Mouse (Mus musculus): ENCODE measurements around the gene Lin9. TPM values are rescaled to one million over a fixed set of nuclear protein-coding genes. Genes with fewer than 3 reads are reported as not detected.
"Not testable (repeated sequence)": the region's sequence is repeated elsewhere in the genome, so short reads cannot be mapped to it uniquely, and the experiment has no call there.

The Lin9 gene
- 19.8 and 21.4 TPM in 2 replicates for polyA plus RNA-seq (2015; fragmentation: Nextera tagmentation; extraction: Ambion mirVana)

- 0% methylated on average over 45 of the region's 47 CpGs for WGBS
- Histone ChIP-seq H3K4me3 (peak within 1 kb of the TSS; percentile 98), H3K36me3 (peaks cover 8% of the 10 kb centered on the region; the same call in 1 of the 2 replicates)
Measured at GRCm38 (mm10) chr1:180641137-180641517, at the start of gene Lin9. Lin9 (plus strand) TSS chr1:180641150.

GRCm38 (mm10) chr1:180600578-180600977 lies 40.4 kb upstream of the Lin9 start:
- no peak overlapping the region for H3K9ac ChIP-seq
- H3K36me3 ChIP-seq = peaks cover 91% of the 10 kb centered on the region
- H3K27ac ChIP-seq = no peak overlapping the region
- H3K4me1 ChIP-seq = no peaks in the 10 kb centered on the region
- 94% methylated on average over 6 of the region's 6 CpGs for WGBS
- H3K4me2 ChIP-seq (replicated peaks) = no peak overlapping the region
- no peaks in the 10 kb centered on the region for H3K27me3 ChIP-seq
- no peak overlapping the region for H3K4me3 ChIP-seq
- no peak for ATAC-seq (ENCODE audit: low FRiP score, low read depth)
- no peaks in the 10 kb centered on the region for H3K9me3 ChIP-seq

More at GRCm38 (mm10) chr1:180641137-180641517, at the start of gene Lin9:
- Histone ChIP-seq H3K27ac (peak within 1 kb of the TSS; percentile 95), H3K27me3 (no peaks in the 10 kb centered on the region), H3K4me2 (replicated peaks) (peak within 1 kb of the TSS; percentile 82), H3K4me1 (peaks cover 29% of the 10 kb centered on the region), H3K9me3 (no peaks in the 10 kb centered on the region), H3K9ac (peak within 1 kb of the TSS; percentile 99)
- ATAC-seq (ENCODE audit: low FRiP score, low read depth) = peak; percentile 85

GRCm38 (mm10) chr1:180601806-180602205 lies 39.1 kb upstream of the Lin9 start:
- ATAC-seq (ENCODE audit: low FRiP score, low read depth) = no peak
- no peak overlapping the region for H3K9ac ChIP-seq
- no peak overlapping the region for H3K27ac ChIP-seq
- no peak overlapping the region for H3K4me2 ChIP-seq (replicated peaks)
- 93% methylated on average over 6 of the region's 6 CpGs for WGBS
- peaks cover 79% of the 10 kb centered on the region for H3K36me3 ChIP-seq
- 0 out of 2 replicates have a peak, but pooled peaks cover 3% of the 10 kb centered on the region for H3K4me1 ChIP-seq
- H3K9me3 ChIP-seq = no peaks in the 10 kb centered on the region
- H3K4me3 ChIP-seq = no peak overlapping the region
- H3K27me3 ChIP-seq = no peaks in the 10 kb centered on the region

GRCm38 (mm10) chr1:180604579-180604978 lies 36.4 kb upstream of the Lin9 start:
- H3K9ac ChIP-seq = no peak overlapping the region
- whole genome bisulfite sequencing = 60% methylated on average over 4 of the region's 4 CpGs
- H3K9me3 ChIP-seq = no peaks in the 10 kb centered on the region
- peaks cover 51% of the 10 kb centered on the region for H3K36me3 ChIP-seq
- ATAC-seq (ENCODE audit: low FRiP score, low read depth) = peak; percentile 59; the same call in 1 of the 2 replicates
- no peak overlapping the region for H3K4me3 ChIP-seq
- no peaks in the 10 kb centered on the region for H3K27me3 ChIP-seq
- no peak overlapping the region for H3K27ac ChIP-seq
- H3K4me1 ChIP-seq = 0 out of 2 replicates have a peak, but pooled peaks cover 3% of the 10 kb centered on the region
- H3K4me2 ChIP-seq (replicated peaks) = no peak overlapping the region

GRCm38 (mm10) chr1:180606106-180606505 lies 34.8 kb upstream of the Lin9 start:
- no peaks in the 10 kb centered on the region for H3K27me3 ChIP-seq
- ATAC-seq (ENCODE audit: low FRiP score, low read depth) = no peak
- peaks cover 36% of the 10 kb centered on the region for H3K36me3 ChIP-seq
- no peaks in the 10 kb centered on the region for H3K9me3 ChIP-seq
- no peak overlapping the region for H3K9ac ChIP-seq
- H3K4me1 ChIP-seq = 0 out of 2 replicates have a peak, but pooled peaks cover 3% of the 10 kb centered on the region
- no peak overlapping the region for H3K4me3 ChIP-seq
- 30% methylated on average over 3 of the region's 3 CpGs for WGBS
- H3K27ac ChIP-seq = no peak overlapping the region
- no peak overlapping the region for H3K4me2 ChIP-seq (replicated peaks)

- H3K9ac ChIP-seq = no peak overlapping the region
- ATAC-seq (ENCODE audit: low FRiP score, low read depth) = peak; percentile 43; the same call in 1 of the 2 replicates
- 0 out of 2 replicates have a peak, but pooled peaks cover 3% of the 10 kb centered on the region for H3K4me1 ChIP-seq
- H3K4me3 ChIP-seq = no peak overlapping the region
- H3K27ac ChIP-seq = no peak overlapping the region
- peaks cover 5% of the 10 kb centered on the region; the same call in 1 of the 2 replicates for H3K9me3 ChIP-seq
- H3K27me3 ChIP-seq = no peaks in the 10 kb centered on the region
- 51% methylated on average over 10 of the region's 10 CpGs for WGBS
- H3K4me2 ChIP-seq (replicated peaks) = no peak overlapping the region
- peaks cover 27% of the 10 kb centered on the region for H3K36me3 ChIP-seq
Measured at GRCm38 (mm10) chr1:180606796-180607577, 34.0 kb upstream of the Lin9 start.

- H3K9me3 ChIP-seq = peaks cover 5% of the 10 kb centered on the region; the same call in 1 of the 2 replicates
- 0 out of 2 replicates have a peak, but pooled peaks cover 3% of the 10 kb centered on the region for H3K4me1 ChIP-seq
- H3K4me2 ChIP-seq (replicated peaks) = no peak overlapping the region
- no peak overlapping the region for H3K9ac ChIP-seq
- H3K27ac ChIP-seq = no peak overlapping the region
- H3K36me3 ChIP-seq = peaks cover 22% of the 10 kb centered on the region
- no peak for ATAC-seq (ENCODE audit: low FRiP score, low read depth)
- 90% methylated on average over 2 of the region's 2 CpGs for WGBS
- H3K27me3 ChIP-seq = no peaks in the 10 kb centered on the region
- H3K4me3 ChIP-seq = no peak overlapping the region
Measured at GRCm38 (mm10) chr1:180607578-180607879, 33.4 kb upstream of the Lin9 start.

GRCm38 (mm10) chr1:180611842-180612241 lies 29.1 kb upstream of the Lin9 start:
- H3K27me3 ChIP-seq; H3K9me3 ChIP-seq; H3K36me3 ChIP-seq; H3K4me1 ChIP-seq; H3K27ac ChIP-seq; H3K9ac ChIP-seq; ATAC-seq (ENCODE audit: low FRiP score, low read depth); H3K4me3 ChIP-seq; H3K4me2 ChIP-seq (replicated peaks): not testable (repeated sequence)
- WGBS = 95% methylated on average over 11 of the region's 14 CpGs

GRCm38 (mm10) chr1:180616762-180617161 lies 24.2 kb upstream of the Lin9 start:
- Histone ChIP-seq H3K4me1 (no peaks in the 10 kb centered on the region), H3K4me2 (replicated peaks) (no peak overlapping the region), H3K27me3 (no peaks in the 10 kb centered on the region), H3K27ac (no peak overlapping the region), H3K36me3 (no peaks in the 10 kb centered on the region), H3K4me3 (no peak overlapping the region), H3K9ac (no peak overlapping the region), H3K9me3 (peaks cover under 1% of the 10 kb centered on the region; the same call in 1 of the 2 replicates)
- ATAC-seq (ENCODE audit: low FRiP score, low read depth) = no peak
- 97% methylated on average over 3 of the region's 3 CpGs for WGBS

- no peak overlapping the region for H3K4me3 ChIP-seq
- 83% methylated on average over 4 of the region's 4 CpGs for WGBS
- no peak for ATAC-seq (ENCODE audit: low FRiP score, low read depth)
- no peak overlapping the region for H3K9ac ChIP-seq
- H3K27me3 ChIP-seq = no peaks in the 10 kb centered on the region
- H3K9me3 ChIP-seq = peaks cover 5% of the 10 kb centered on the region
- H3K27ac ChIP-seq = no peak overlapping the region
- H3K4me2 ChIP-seq (replicated peaks) = no peak overlapping the region
- H3K36me3 ChIP-seq = no peaks in the 10 kb centered on the region
- no peaks in the 10 kb centered on the region for H3K4me1 ChIP-seq
Measured at GRCm38 (mm10) chr1:180622389-180622788, 18.6 kb upstream of the Lin9 start.

GRCm38 (mm10) chr1:180623911-180624310 lies 17.0 kb upstream of the Lin9 start:
- H3K9me3 ChIP-seq = peaks cover 5% of the 10 kb centered on the region
- no peaks in the 10 kb centered on the region for H3K4me1 ChIP-seq
- H3K27me3 ChIP-seq = no peaks in the 10 kb centered on the region
- H3K4me2 ChIP-seq (replicated peaks) = no peak overlapping the region
- no peak overlapping the region for H3K9ac ChIP-seq
- no peaks in the 10 kb centered on the region for H3K36me3 ChIP-seq
- WGBS = 95% methylated on average over 2 of the region's 2 CpGs
- no peak overlapping the region for H3K27ac ChIP-seq
- no peak for ATAC-seq (ENCODE audit: low FRiP score, low read depth)
- H3K4me3 ChIP-seq = no peak overlapping the region

- Histone ChIP-seq H3K4me2 (replicated peaks) (no peak overlapping the region), H3K4me1 (no peaks in the 10 kb centered on the region), H3K4me3 (no peak overlapping the region), H3K27me3 (no peaks in the 10 kb centered on the region), H3K27ac (no peak overlapping the region), H3K9me3 (peaks cover 5% of the 10 kb centered on the region), H3K36me3 (no peaks in the 10 kb centered on the region), H3K9ac (no peak overlapping the region)
- no peak for ATAC-seq (ENCODE audit: low FRiP score, low read depth)
- 61% methylated on average over 2 of the region's 2 CpGs for WGBS
Measured at GRCm38 (mm10) chr1:180626141-180626540, 14.8 kb upstream of the Lin9 start.

Measured in limb, embryonic 13.5 days (tissue).